Mouse (Mus musculus): ENCODE measurements around the gene Fam171a2. TPM values are rescaled to one million over a fixed set of nuclear protein-coding genes. Genes with fewer than 3 reads are reported as not detected.
A peak's percentile ranks its signal among the peaks of the same experiment; 100 is the strongest.

The Fam171a2 gene
- polyA plus RNA-seq, 1 experiment from 2014 or later = 10.6 TPM

DNA sequence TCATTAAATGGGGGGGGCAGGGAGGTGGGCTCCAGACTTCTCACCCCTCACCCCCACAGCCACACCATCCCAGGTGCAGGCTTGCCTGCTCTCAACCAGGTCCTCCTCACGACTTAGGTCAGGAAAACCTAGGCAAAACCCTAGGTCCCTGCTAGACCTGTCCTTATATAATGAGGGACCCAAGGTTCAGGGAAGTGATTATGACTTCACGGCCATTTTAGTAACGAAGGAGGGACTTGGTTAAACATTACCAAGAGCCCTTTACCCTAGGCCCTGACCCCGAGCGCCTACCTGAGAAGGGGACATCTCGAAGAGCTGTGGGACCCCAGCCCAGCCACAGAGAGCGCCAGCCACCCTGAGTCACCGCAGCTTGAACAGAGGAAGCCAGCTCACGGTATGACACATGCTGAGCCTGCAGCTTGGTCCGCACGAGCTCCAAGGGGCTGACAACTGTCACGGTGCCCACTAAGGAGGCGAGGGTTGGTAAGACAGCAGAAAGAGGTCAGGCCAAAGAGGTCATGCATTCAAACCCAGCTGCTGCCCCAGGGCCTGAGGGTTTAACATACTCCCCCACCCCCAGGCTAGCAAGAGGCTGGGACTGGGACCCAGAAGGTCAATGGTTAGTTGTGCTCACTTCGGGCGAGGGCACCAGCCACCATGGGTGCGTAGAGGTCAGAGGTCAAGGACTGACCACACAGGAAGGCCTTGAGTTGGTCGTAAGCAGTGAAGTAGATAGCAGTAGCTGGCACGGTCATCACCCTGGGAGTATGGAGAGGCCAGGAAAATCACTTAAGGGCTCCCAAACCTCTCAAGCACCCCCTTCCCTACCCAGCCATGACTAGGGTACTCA is 43.1 kb downstream of the Fam171a2 start:
- Histone ChIP-seq H3K4me2 (no peak overlapping the region), H3K36me3 (ENCODE audit: control insufficient read depth, insufficient read depth, low read length) (peaks cover 9% of the 10 kb centered on the region; the same call in 1 of the 2 replicates), H3K27me3 (ENCODE audit: control insufficient read depth, insufficient read depth, low read length) (peaks cover 12% of the 10 kb centered on the region), H3K9ac (ENCODE audit: low read length) (peak overlapping the region; percentile 27; the same call in 1 of the 2 replicates), H3K4me3 (ENCODE audit: low read depth, low read length) (peak overlapping the region; percentile 4; the same call in 1 of the 2 replicates), H3K27ac (ENCODE audit: low read depth, low read length) (no peak overlapping the region), H3K4me1 (ENCODE audit: control insufficient read depth, insufficient read depth, low read length) (peaks cover 23% of the 10 kb centered on the region), H3K9me3 (ENCODE audit: control insufficient read depth, low read length) (no peaks in the 10 kb centered on the region)
- 80% methylated on average over 18 of the region's 18 CpGs for WGBS
- no peak for DNase-seq (ENCODE audit: low spot score, missing footprints)
- no peak for ATAC-seq (ENCODE audit: low FRiP score)

DNA sequence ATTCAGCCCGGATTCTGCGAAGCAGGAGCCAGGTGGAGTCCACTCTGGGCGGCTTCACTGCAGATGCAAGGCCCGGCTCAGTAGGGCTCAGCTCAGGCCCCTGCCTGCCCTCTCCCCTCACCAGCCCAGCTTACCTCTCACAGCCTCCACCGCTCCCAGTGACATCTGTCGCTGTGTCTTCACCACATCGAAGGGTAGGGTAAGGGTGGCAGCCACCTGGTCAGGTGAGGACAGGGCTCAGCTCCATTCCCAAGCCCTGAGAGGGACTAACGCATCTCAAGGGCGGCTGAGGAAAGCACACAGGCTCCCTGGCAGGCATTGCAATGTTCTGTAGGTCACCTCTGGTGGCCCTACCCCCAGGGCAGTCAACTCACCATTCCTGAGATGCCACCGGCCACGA is 43.8 kb downstream of the Fam171a2 start:
- peaks cover 23% of the 10 kb centered on the region for H3K4me1 ChIP-seq (ENCODE audit: control insufficient read depth, insufficient read depth, low read length)
- no peak for ATAC-seq (ENCODE audit: low FRiP score)
- WGBS = 95% methylated on average over 11 of the region's 11 CpGs
- no peak overlapping the region for H3K4me2 ChIP-seq
- no peaks in the 10 kb centered on the region for H3K9me3 ChIP-seq (ENCODE audit: control insufficient read depth, low read length)
- peaks cover 19% of the 10 kb centered on the region for H3K27me3 ChIP-seq (ENCODE audit: control insufficient read depth, insufficient read depth, low read length)
- H3K27ac ChIP-seq (ENCODE audit: low read depth, low read length) = no peak overlapping the region
- no peak overlapping the region for H3K9ac ChIP-seq (ENCODE audit: low read length)
- peaks cover 9% of the 10 kb centered on the region; the same call in 1 of the 2 replicates for H3K36me3 ChIP-seq (ENCODE audit: control insufficient read depth, insufficient read depth, low read length)
- DNase-seq (ENCODE audit: low spot score, missing footprints) = no peak
- no peak overlapping the region for H3K4me3 ChIP-seq (ENCODE audit: low read depth, low read length)

DNA sequence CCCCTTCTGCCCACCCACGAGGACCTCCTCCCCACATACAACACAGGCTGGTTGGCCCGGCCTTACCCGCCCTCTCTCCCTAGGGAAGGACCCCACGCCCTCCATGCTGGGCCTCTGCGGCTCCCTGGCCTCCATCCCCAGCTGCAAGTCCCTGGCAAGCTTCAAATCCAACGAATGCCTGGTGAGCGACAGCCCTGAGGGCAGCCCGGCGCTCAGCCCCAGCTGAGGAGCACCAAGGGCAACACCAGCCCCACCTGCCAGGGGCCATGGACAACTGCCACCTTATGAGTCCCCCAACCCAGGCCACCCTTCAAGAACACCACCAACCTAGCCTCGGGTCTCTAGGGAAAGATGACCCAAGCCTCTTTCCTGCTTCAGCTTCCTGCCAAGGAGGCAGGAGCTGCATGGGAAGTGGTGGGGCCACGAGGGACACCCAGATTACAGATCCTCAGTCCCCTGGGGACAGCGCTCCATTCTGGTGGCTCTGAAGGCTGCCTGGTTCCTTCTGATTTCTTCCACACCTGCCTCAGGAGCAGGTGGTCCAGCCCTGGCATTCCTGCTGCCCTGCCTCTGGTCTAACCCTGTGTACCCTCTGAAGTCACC is 45.5 kb downstream of the Fam171a2 start:
- H3K9me3 ChIP-seq (ENCODE audit: control insufficient read depth, low read length) = no peaks in the 10 kb centered on the region
- no peak overlapping the region for H3K4me3 ChIP-seq (ENCODE audit: low read depth, low read length)
- WGBS = 58% methylated on average over 12 of the region's 12 CpGs
- peak overlapping the region; percentile 9; the same call in 1 of the 2 replicates for H3K27ac ChIP-seq (ENCODE audit: low read depth, low read length)
- ATAC-seq (ENCODE audit: low FRiP score) (0 out of 2 replicates have a peak, but pooled peaks have one; percentile 41), DNase-seq (ENCODE audit: low spot score, missing footprints) (no peak)
- peaks cover 23% of the 10 kb centered on the region for H3K27me3 ChIP-seq (ENCODE audit: control insufficient read depth, insufficient read depth, low read length)
- H3K4me2 ChIP-seq = no peak overlapping the region
- peaks cover 19% of the 10 kb centered on the region for H3K4me1 ChIP-seq (ENCODE audit: control insufficient read depth, insufficient read depth, low read length)
- H3K36me3 ChIP-seq (ENCODE audit: control insufficient read depth, insufficient read depth, low read length) = peaks cover 9% of the 10 kb centered on the region; the same call in 1 of the 2 replicates
- no peak overlapping the region for H3K9ac ChIP-seq (ENCODE audit: low read length)

DNA sequence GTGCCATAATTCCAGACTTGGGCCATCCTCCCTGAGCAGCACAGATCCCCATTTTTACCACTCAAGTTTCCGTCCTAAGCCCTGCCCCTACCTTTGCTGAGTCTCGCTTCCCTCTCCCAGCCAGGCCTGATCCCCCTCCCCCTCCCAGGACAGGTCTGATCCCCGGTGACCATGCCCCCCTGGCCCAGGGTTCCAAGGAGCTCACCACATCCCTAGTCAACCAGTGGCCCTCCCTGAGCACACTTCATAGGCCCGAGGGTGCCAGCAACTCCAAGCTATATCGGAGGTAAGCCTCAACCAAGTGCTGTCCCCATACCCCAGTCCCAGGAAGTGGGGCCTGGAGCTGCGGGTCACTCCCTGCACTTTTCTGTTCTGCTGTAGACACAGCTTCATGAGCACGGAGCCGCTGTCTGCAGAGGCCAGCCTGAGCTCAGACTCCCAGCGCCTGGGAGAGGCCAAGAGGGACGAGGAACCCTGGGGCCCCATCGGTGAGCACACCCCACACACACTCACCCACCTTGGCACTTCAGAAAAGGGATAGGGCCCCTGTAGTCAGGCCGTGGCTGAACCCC is 46.9 kb downstream of the Fam171a2 start:
- Histone ChIP-seq H3K9me3 (ENCODE audit: control insufficient read depth, low read length) (no peaks in the 10 kb centered on the region), H3K36me3 (ENCODE audit: control insufficient read depth, insufficient read depth, low read length) (peaks cover 9% of the 10 kb centered on the region; the same call in 1 of the 2 replicates), H3K4me1 (ENCODE audit: control insufficient read depth, insufficient read depth, low read length) (peaks cover 15% of the 10 kb centered on the region), H3K4me2 (no peak overlapping the region), H3K27ac (ENCODE audit: low read depth, low read length) (no peak overlapping the region), H3K4me3 (ENCODE audit: low read depth, low read length) (no peak overlapping the region), H3K27me3 (ENCODE audit: control insufficient read depth, insufficient read depth, low read length) (peaks cover 23% of the 10 kb centered on the region), H3K9ac (ENCODE audit: low read length) (no peak overlapping the region)
- no peak for DNase-seq (ENCODE audit: low spot score, missing footprints)
- WGBS = 27% methylated on average over 12 of the region's 12 CpGs
- ATAC-seq (ENCODE audit: low FRiP score) = no peak

DNA sequence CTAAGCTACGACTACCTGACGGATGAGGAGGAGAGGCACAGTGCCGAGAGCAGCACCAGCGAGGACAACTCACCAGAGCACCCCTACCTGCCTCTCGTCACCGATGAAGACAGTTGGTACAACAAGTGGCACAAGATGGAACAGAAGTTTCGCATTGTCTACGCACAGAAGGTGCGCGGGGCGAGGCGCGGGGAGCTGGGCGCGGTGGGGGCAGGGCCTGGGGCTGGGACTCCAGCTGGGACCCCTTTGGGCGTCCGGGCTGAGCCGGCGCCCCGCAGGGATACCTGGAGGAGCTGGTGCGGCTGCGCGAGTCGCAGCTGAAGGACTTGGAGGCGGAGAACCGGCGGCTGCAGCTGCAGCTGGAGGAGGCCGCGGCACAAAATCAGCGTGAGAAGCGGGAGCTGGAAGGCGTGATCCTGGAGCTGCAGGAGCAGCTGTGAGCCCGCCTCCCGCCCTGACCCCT is 47.8 kb downstream of the Fam171a2 start:
- DNase-seq (ENCODE audit: low spot score, missing footprints) = peak; percentile 89
- no peak overlapping the region for H3K4me3 ChIP-seq (ENCODE audit: low read depth, low read length)
- peaks cover 23% of the 10 kb centered on the region for H3K27me3 ChIP-seq (ENCODE audit: control insufficient read depth, insufficient read depth, low read length)
- no peak for ATAC-seq (ENCODE audit: low FRiP score)
- H3K36me3 ChIP-seq (ENCODE audit: control insufficient read depth, insufficient read depth, low read length) = peaks cover 9% of the 10 kb centered on the region; the same call in 1 of the 2 replicates
- H3K9me3 ChIP-seq (ENCODE audit: control insufficient read depth, low read length) = no peaks in the 10 kb centered on the region
- peaks cover 23% of the 10 kb centered on the region for H3K4me1 ChIP-seq (ENCODE audit: control insufficient read depth, insufficient read depth, low read length)
- no peak overlapping the region for H3K27ac ChIP-seq (ENCODE audit: low read depth, low read length)
- no peak overlapping the region for H3K9ac ChIP-seq (ENCODE audit: low read length)
- peak overlapping the region; percentile 33 for H3K4me2 ChIP-seq
- 2% methylated on average over 33 of the region's 34 CpGs for WGBS

DNA sequence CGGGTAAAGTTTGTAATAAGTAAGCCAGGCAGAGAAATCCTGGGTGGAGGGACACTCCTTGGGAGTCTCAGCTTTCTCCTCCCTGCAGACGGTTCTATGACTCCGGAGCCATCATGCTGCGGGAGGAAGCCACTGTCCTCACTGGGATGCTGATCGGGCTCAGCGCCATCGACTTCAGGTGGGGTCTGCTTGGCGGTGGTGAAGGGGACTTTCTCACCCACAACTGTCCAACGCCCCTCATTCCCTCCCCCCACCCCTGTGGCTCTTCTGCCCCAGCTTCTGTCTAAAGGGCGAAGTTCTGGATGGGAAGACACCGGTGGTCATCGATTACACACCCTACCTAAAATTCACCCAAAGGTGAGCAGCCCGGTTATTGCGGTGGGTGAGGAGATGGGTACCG is 48.4 kb downstream of the Fam171a2 start:
- H3K4me2 ChIP-seq = no peak overlapping the region
- no peaks in the 10 kb centered on the region for H3K9me3 ChIP-seq (ENCODE audit: control insufficient read depth, low read length)
- no peak overlapping the region for H3K9ac ChIP-seq (ENCODE audit: low read length)
- H3K27ac ChIP-seq (ENCODE audit: low read depth, low read length) = no peak overlapping the region
- DNase-seq (ENCODE audit: low spot score, missing footprints) = no peak
- ATAC-seq (ENCODE audit: low FRiP score) = no peak
- peaks cover 28% of the 10 kb centered on the region for H3K4me1 ChIP-seq (ENCODE audit: control insufficient read depth, insufficient read depth, low read length)
- peaks cover 4% of the 10 kb centered on the region; the same call in 1 of the 2 replicates for H3K36me3 ChIP-seq (ENCODE audit: control insufficient read depth, insufficient read depth, low read length)
- WGBS = 21% methylated on average over 15 of the region's 15 CpGs
- H3K27me3 ChIP-seq (ENCODE audit: control insufficient read depth, insufficient read depth, low read length) = peaks cover 23% of the 10 kb centered on the region
- H3K4me3 ChIP-seq (ENCODE audit: low read depth, low read length) = no peak overlapping the region

DNA sequence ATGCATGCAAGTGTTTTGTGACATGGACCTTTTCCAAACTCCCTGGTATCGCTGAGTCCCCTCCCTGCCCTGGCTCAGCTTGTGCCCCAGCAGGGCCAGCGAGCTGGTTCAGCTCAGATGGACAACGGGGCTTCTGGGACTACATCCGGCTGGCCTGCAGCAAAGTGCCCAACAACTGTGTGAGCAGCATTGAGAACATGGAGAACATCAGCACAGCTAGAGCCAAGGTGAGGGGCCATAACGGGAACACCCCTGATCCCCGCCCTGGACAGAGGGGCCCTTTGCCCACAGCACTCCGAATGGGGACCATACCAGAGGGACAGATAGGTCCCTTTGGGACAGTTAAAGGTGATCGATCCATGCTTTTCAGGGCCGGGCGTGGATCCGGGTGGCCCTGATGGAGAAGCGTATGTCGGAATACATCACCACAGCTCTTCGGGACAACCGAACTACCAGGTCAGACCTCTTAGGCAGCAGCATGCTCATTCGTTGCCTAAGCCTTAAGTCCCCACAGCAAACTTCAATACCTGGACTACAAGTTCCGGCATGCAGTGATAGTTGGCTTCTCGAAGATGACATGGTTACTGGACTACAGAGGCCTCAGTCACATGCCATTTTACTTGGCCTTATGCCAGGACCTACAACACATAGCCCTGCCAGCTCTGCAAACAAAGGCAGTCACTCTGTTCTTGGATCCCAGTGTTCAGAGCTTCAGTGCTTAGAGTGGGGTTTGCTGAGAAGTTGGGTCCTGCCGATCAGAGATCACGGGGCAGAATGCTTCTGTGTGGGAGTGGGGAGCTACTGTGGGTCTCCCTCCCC is 49.3 kb downstream of the Fam171a2 start:
- Histone ChIP-seq H3K4me3 (ENCODE audit: low read depth, low read length) (no peak overlapping the region), H3K4me1 (ENCODE audit: control insufficient read depth, insufficient read depth, low read length) (peaks cover 34% of the 10 kb centered on the region), H3K9me3 (ENCODE audit: control insufficient read depth, low read length) (no peaks in the 10 kb centered on the region), H3K27me3 (ENCODE audit: control insufficient read depth, insufficient read depth, low read length) (peaks cover 23% of the 10 kb centered on the region), H3K9ac (ENCODE audit: low read length) (no peak overlapping the region), H3K36me3 (ENCODE audit: control insufficient read depth, insufficient read depth, low read length) (peaks cover 3% of the 10 kb centered on the region; the same call in 1 of the 2 replicates), H3K27ac (ENCODE audit: low read depth, low read length) (no peak overlapping the region), H3K4me2 (no peak overlapping the region)
- ATAC-seq (ENCODE audit: low FRiP score) (no peak), DNase-seq (ENCODE audit: low spot score, missing footprints) (peak; percentile 79)
- 84% methylated on average over 20 of the region's 20 CpGs for WGBS

DNA sequence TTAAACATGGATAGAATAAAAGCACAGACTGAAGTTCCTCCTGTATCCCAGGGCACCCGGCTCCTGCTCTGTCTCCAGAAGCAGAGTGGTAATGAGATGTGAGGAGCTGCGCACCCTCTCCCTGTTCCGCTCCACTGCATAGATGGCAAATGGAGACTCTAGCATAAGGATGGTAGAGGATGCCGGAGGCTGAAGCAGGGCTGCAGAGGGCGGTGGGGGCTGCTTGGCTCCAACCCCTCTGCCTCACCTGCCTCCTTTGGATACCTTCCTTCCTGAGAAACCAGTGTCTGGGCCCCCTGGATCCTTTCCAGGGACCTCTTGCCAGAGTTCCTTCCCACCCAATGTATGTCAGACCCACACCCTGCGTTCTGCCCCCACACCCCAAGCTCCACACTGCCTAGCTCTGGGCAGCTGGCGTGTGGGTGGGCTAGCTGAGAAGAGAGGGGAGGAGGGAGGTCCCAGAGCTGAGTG is 50.8 kb downstream of the Fam171a2 start:
- DNase-seq (ENCODE audit: low spot score, missing footprints) (no peak), ATAC-seq (ENCODE audit: low FRiP score) (no peak)
- Histone ChIP-seq H3K4me1 (ENCODE audit: control insufficient read depth, insufficient read depth, low read length) (peaks cover 37% of the 10 kb centered on the region), H3K4me3 (ENCODE audit: low read depth, low read length) (no peak overlapping the region), H3K36me3 (ENCODE audit: control insufficient read depth, insufficient read depth, low read length) (no peaks in the 10 kb centered on the region), H3K9ac (ENCODE audit: low read length) (no peak overlapping the region), H3K27ac (ENCODE audit: low read depth, low read length) (no peak overlapping the region), H3K27me3 (ENCODE audit: control insufficient read depth, insufficient read depth, low read length) (peaks cover 23% of the 10 kb centered on the region), H3K9me3 (ENCODE audit: control insufficient read depth, low read length) (no peaks in the 10 kb centered on the region), H3K4me2 (0 out of 2 replicates have a peak overlapping the region, but pooled peaks have one; percentile 6)
- WGBS = 79% methylated on average over 7 of the region's 7 CpGs
